Mouse (Mus musculus) testis, adult 2 months (tissue): ENCODE data around the gene Atn1.

ENCODE experiments used
- CTCF ChIP-seq: fragments of 200-500 bp; IDR thresholded peaks from 2 replicates; pipeline ENCODE4 v1.5.1; 2012; ENCODE audit warnings: low read depth, mild to moderate bottlenecking, inconsistent platforms, low read length, moderate library complexity; ENCODE audit not compliant: control insufficient read depth, insufficient read depth, insufficient replicate concordance
- POLR2A ChIP-seq: fragments of 200-500 bp; IDR thresholded peaks from 2 replicates; pipeline ENCODE4 v1.6.1; 2012; ENCODE audit warnings: low read depth, mild to moderate bottlenecking, inconsistent platforms, low read length, moderate library complexity; ENCODE audit not compliant: control insufficient read depth

DNA sequence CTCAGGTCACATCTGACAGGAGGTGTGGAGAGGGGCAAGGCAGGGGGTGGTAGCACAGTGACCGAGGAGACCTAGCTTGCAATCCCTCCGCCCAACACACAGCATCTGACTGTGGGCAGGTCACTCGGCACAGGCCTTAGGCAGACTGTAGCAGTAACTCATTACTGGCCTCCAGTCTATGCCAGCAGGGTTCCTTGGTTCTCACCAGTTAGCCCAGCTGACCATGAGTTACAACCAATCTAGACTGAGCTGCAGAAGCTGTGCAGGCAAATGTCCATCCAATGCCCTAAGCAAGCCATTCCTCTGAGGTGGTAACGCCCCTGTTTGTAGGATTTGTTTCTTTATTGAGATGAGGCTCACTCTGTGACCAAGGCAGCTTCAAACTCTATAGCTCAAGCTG lies 57.0 kb downstream of the Atn1 start:
- TF ChIP-seq POLR2A, result no peak
- TF ChIP-seq CTCF, result no peak
